Mouse (Mus musculus) lung, postnatal 14 days (tissue): ENCODE data around the gene Kif28.
"Not testable (repeated sequence)": the region's sequence is repeated elsewhere in the genome, so short reads cannot be mapped to it uniquely, and the experiment has no call there.

ENCODE experiments used
- DNase-seq: peaks from one replicate; pipeline ENCODE4 v3.0.0; 2021

The Kif28 gene

GRCm38 (mm10) chr1:179689479-179689878, 55.6 kb downstream of the Kif28 start:
- DNase-seq = no peak

- no peak for DNase-seq
Observed at GRCm38 (mm10) chr1:179688914-179689313, 56.2 kb downstream of the Kif28 start.

GRCm38 (mm10) chr1:179688415-179688814, 56.7 kb downstream of the Kif28 start:
- DNase-seq = no peak

- no peak for DNase-seq
Observed at GRCm38 (mm10) chr1:179687966-179688365, 57.1 kb downstream of the Kif28 start.

GRCm38 (mm10) chr1:179687305-179687704, 57.8 kb downstream of the Kif28 start:
- DNase-seq = no peak

GRCm38 (mm10) chr1:179686781-179687180, 58.3 kb downstream of the Kif28 start:
- no peak for DNase-seq

GRCm38 (mm10) chr1:179686348-179686747, 58.7 kb downstream of the Kif28 start:
- DNase-seq = no peak

GRCm38 (mm10) chr1:179682753-179683152, 62.3 kb downstream of the Kif28 start:
- not testable (repeated sequence) for DNase-seq

- DNase-seq = no peak
Observed at GRCm38 (mm10) chr1:179679326-179679725, 65.7 kb downstream of the Kif28 start.

GRCm38 (mm10) chr1:179677031-179677430, 68.0 kb downstream of the Kif28 start:
- no peak for DNase-seq

GRCm38 (mm10) chr1:179674355-179674754, 70.7 kb downstream of the Kif28 start:
- no peak for DNase-seq

GRCm38 (mm10) chr1:179668836-179669537, 76.1 kb downstream of the Kif28 start:
- DNase-seq = peak; percentile 2

GRCm38 (mm10) chr1:179668013-179668805, 76.9 kb downstream of the Kif28 start, which contains the start of gene Sccpdh:
Gene Sccpdh, plus strand, starts transcription at chr1:179668210.
- peak; percentile 89 for DNase-seq

GRCm38 (mm10) chr1:179667450-179667849, 77.6 kb downstream of the Kif28 start:
- DNase-seq = no peak

- no peak for DNase-seq
Observed at GRCm38 (mm10) chr1:179666971-179667370, 78.1 kb downstream of the Kif28 start.

GRCm38 (mm10) chr1:179664309-179664930, 80.7 kb downstream of the Kif28 start:
- DNase-seq = no peak

GRCm38 (mm10) chr1:179663065-179663464, 82.0 kb downstream of the Kif28 start:
- DNase-seq = no peak

- no peak for DNase-seq
Observed at GRCm38 (mm10) chr1:179651224-179651623, 93.8 kb downstream of the Kif28 start.

- DNase-seq = no peak
Observed at GRCm38 (mm10) chr1:179650284-179650683, 94.8 kb downstream of the Kif28 start.

GRCm38 (mm10) chr1:179649324-179649723, 95.7 kb downstream of the Kif28 start:
- DNase-seq = no peak

GRCm38 (mm10) chr1:179648678-179649077, 96.4 kb downstream of the Kif28 start:
- DNase-seq = not testable (repeated sequence)

GRCm38 (mm10) chr1:179645980-179646268, 99.1 kb downstream of the Kif28 start:
- no peak for DNase-seq
